Mouse (Mus musculus) neural tube, embryonic 15.5 days (tissue): Measurements from ENCODE around the gene Krt12. TPM values are rescaled to one million over a fixed set of nuclear protein-coding genes. Genes with fewer than 3 reads are reported as not detected.

ENCODE experiments used
- ATAC-seq: fragments of 200-750 bp; cut with Nextera tagmentation; 2 replicates; pipeline ENCODE4 v1.8.0; 2017; ENCODE audit warnings: mild to moderate bottlenecking, moderate TSS enrichment, moderate library complexity; ENCODE audit not compliant: low FRiP score
- H3K27ac ChIP-seq: fragments of 300-500 bp; sonication (generic); replicated peaks from 2 replicates; pipeline ENCODE4 v1.5.1; 2015; ENCODE audit warnings: mild to moderate bottlenecking, inconsistent platforms
- H3K27me3 ChIP-seq: fragments of 300-500 bp; sonication (generic); replicated peaks from 2 replicates; pipeline ENCODE4 v1.6.1; 2015; ENCODE audit warnings: inconsistent platforms
- H3K36me3 ChIP-seq: fragments of 300-500 bp; sonication (generic); 2 replicates; pipeline ENCODE4 v1.6.1; 2015; ENCODE audit warnings: inconsistent platforms
- H3K4me1 ChIP-seq: fragments of 300-500 bp; sonication (generic); 2 replicates; pipeline ENCODE4 v1.6.1; 2015; ENCODE audit warnings: inconsistent platforms
- H3K4me2 ChIP-seq: fragments of 300-500 bp; sonication (generic); 2 replicates; pipeline ENCODE4 v1.6.1; 2015; ENCODE audit warnings: inconsistent platforms, mild to moderate bottlenecking, moderate library complexity
- H3K4me3 ChIP-seq: fragments of 300-500 bp; sonication (generic); replicated peaks from 2 replicates; pipeline ENCODE4 v1.5.1; 2015; ENCODE audit warnings: mild to moderate bottlenecking, inconsistent platforms
- H3K9ac ChIP-seq: fragments of 300-500 bp; sonication (generic); replicated peaks from 2 replicates; pipeline ENCODE4 v1.6.1; 2015; ENCODE audit warnings: mild to moderate bottlenecking, inconsistent platforms
- H3K9me3 ChIP-seq: fragments of 300-500 bp; sonication (generic); replicated peaks from 2 replicates; pipeline ENCODE4 v1.6.1; 2016; ENCODE audit warnings: inconsistent platforms
- whole genome bisulfite sequencing: fragments of 180-500 bp; shearing (Covaris S2); methylation state at CpG from one replicate; pipeline ENCODE4 v1.1.7; 2015; ENCODE audit warnings: mixed read lengths; 5-methylcytosine and 5-hydroxymethylcytosine counted together
- polyA plus RNA-seq: library from polyadenylated mRNA; unstranded; fragments of >200 nt; fragmentation: Nextera tagmentation; extraction: Ambion mirVana; gene quantifications from 2 replicates; pipeline ENCODE4 v1.2.1, GENCODE M21; 2015

Krt12 gene
- polyA plus RNA-seq, 1 experiment from 2014 or later: 0.12 TPM

GRCm38 (mm10) chr11:99396661-99397060 lies 25.4 kb downstream of the Krt12 start:
- no peak overlapping the region for H3K4me3 ChIP-seq
- H3K4me1 ChIP-seq: no peaks in the 10 kb centered on the region
- no peak for ATAC-seq
- no peaks in the 10 kb centered on the region for H3K36me3 ChIP-seq
- H3K27ac ChIP-seq: no peak overlapping the region
- H3K4me2 ChIP-seq: no peak overlapping the region
- 90% methylated on average over 2 of the region's 2 CpGs for WGBS
- no peak overlapping the region for H3K9ac ChIP-seq
- H3K27me3 ChIP-seq: peaks cover 7% of the 10 kb centered on the region; the same call in 1 of the 2 replicates
- H3K9me3 ChIP-seq: no peaks in the 10 kb centered on the region

GRCm38 (mm10) chr11:99396034-99396433 lies 26.0 kb downstream of the Krt12 start:
- Histone ChIP-seq H3K36me3 (no peaks in the 10 kb centered on the region), H3K27ac (no peak overlapping the region), H3K4me1 (no peaks in the 10 kb centered on the region), H3K4me2 (no peak overlapping the region), H3K4me3 (no peak overlapping the region), H3K9ac (no peak overlapping the region), H3K27me3 (peaks cover 4% of the 10 kb centered on the region; the same call in 1 of the 2 replicates), H3K9me3 (no peaks in the 10 kb centered on the region)
- ATAC-seq: no peak
- 39% methylated on average over 3 of the region's 3 CpGs for WGBS

- H3K27ac ChIP-seq: no peak overlapping the region
- H3K4me2 ChIP-seq: no peak overlapping the region
- 87% methylated on average over 10 of the region's 10 CpGs for WGBS
- no peaks in the 10 kb centered on the region for H3K36me3 ChIP-seq
- H3K4me1 ChIP-seq: peaks cover under 1% of the 10 kb centered on the region; the same call in 1 of the 2 replicates
- H3K27me3 ChIP-seq: no peaks in the 10 kb centered on the region
- H3K9me3 ChIP-seq: no peaks in the 10 kb centered on the region
- ATAC-seq: no peak
- H3K9ac ChIP-seq: no peak overlapping the region
- no peak overlapping the region for H3K4me3 ChIP-seq
Measured at GRCm38 (mm10) chr11:99392492-99392891, 29.6 kb downstream of the Krt12 start.

- 90% methylated on average over 6 of the region's 6 CpGs for WGBS
- Histone ChIP-seq H3K27ac (no peak overlapping the region), H3K4me2 (no peak overlapping the region), H3K9ac (no peak overlapping the region), H3K36me3 (no peaks in the 10 kb centered on the region), H3K4me1 (peaks cover 11% of the 10 kb centered on the region), H3K27me3 (no peaks in the 10 kb centered on the region), H3K4me3 (no peak overlapping the region), H3K9me3 (no peaks in the 10 kb centered on the region)
- no peak for ATAC-seq
Measured at GRCm38 (mm10) chr11:99391375-99391774, 30.7 kb downstream of the Krt12 start.

GRCm38 (mm10) chr11:99390866-99391265 lies 31.2 kb downstream of the Krt12 start:
- Histone ChIP-seq H3K27ac (no peak overlapping the region), H3K4me3 (no peak overlapping the region), H3K9me3 (no peaks in the 10 kb centered on the region), H3K4me2 (no peak overlapping the region), H3K4me1 (peaks cover 11% of the 10 kb centered on the region), H3K36me3 (no peaks in the 10 kb centered on the region), H3K9ac (no peak overlapping the region), H3K27me3 (no peaks in the 10 kb centered on the region)
- no peak for ATAC-seq
- 84% methylated on average over 7 of the region's 7 CpGs for WGBS

- no peaks in the 10 kb centered on the region for H3K36me3 ChIP-seq
- no peaks in the 10 kb centered on the region for H3K27me3 ChIP-seq
- peaks cover 13% of the 10 kb centered on the region for H3K4me1 ChIP-seq
- no peak within 1 kb of the TSS for H3K4me2 ChIP-seq
- 86% methylated on average over 4 of the region's 4 CpGs for WGBS
- H3K9me3 ChIP-seq: no peaks in the 10 kb centered on the region
- no peak within 1 kb of the TSS for H3K9ac ChIP-seq
- ATAC-seq: no peak
- no peak within 1 kb of the TSS for H3K27ac ChIP-seq
- H3K4me3 ChIP-seq: no peak within 1 kb of the TSS
Measured at GRCm38 (mm10) chr11:99389264-99389663, 32.8 kb downstream of the Krt12 start, which contains the start of gene Krt10. TSS of gene Krt10 (minus strand) at chr11:99389364.

GRCm38 (mm10) chr11:99388661-99389060 lies 33.4 kb downstream of the Krt12 start:
- H3K9ac ChIP-seq: no peak overlapping the region
- H3K4me1 ChIP-seq: peaks cover 13% of the 10 kb centered on the region
- no peaks in the 10 kb centered on the region for H3K27me3 ChIP-seq
- no peak overlapping the region for H3K4me3 ChIP-seq
- no peaks in the 10 kb centered on the region for H3K9me3 ChIP-seq
- no peak overlapping the region for H3K4me2 ChIP-seq
- no peak overlapping the region for H3K27ac ChIP-seq
- WGBS: 95% methylated on average over 18 of the region's 18 CpGs
- no peaks in the 10 kb centered on the region for H3K36me3 ChIP-seq
- no peak for ATAC-seq

- Histone ChIP-seq H3K9me3 (no peaks in the 10 kb centered on the region), H3K27me3 (peaks cover 21% of the 10 kb centered on the region), H3K4me3 (peak overlapping the region; percentile 64), H3K4me1 (peaks cover 13% of the 10 kb centered on the region), H3K27ac (peak overlapping the region; percentile 96), H3K36me3 (no peaks in the 10 kb centered on the region), H3K4me2 (peak overlapping the region; percentile 69), H3K9ac (peak overlapping the region; percentile 79)
- peak; percentile 84; the same call in 1 of the 2 replicates for ATAC-seq
- 2% methylated on average over 71 of the region's 71 CpGs for WGBS
Measured at GRCm38 (mm10) chr11:99385813-99386721, 36.0 kb downstream of the Krt12 start.

- no peaks in the 10 kb centered on the region for H3K9me3 ChIP-seq
- ATAC-seq: no peak
- H3K27ac ChIP-seq: no peak overlapping the region
- peaks cover 29% of the 10 kb centered on the region for H3K27me3 ChIP-seq
- H3K36me3 ChIP-seq: no peaks in the 10 kb centered on the region
- H3K9ac ChIP-seq: no peak overlapping the region
- H3K4me2 ChIP-seq: no peak overlapping the region
- H3K4me3 ChIP-seq: no peak overlapping the region
- 12% methylated on average over 5 of the region's 5 CpGs for WGBS
- no peaks in the 10 kb centered on the region for H3K4me1 ChIP-seq
Measured at GRCm38 (mm10) chr11:99379568-99379967, 42.5 kb downstream of the Krt12 start.

GRCm38 (mm10) chr11:99374803-99375202 lies 47.3 kb downstream of the Krt12 start, which contains the start of gene Krt28:
TSS of gene Krt28 (minus strand) at chr11:99374903.
- H3K27me3 ChIP-seq: peaks cover 8% of the 10 kb centered on the region
- H3K4me1 ChIP-seq: no peaks in the 10 kb centered on the region
- H3K36me3 ChIP-seq: no peaks in the 10 kb centered on the region
- no peak within 1 kb of the TSS for H3K4me3 ChIP-seq
- no peak within 1 kb of the TSS for H3K27ac ChIP-seq
- 84% methylated on average over 13 of the region's 13 CpGs for WGBS
- no peak for ATAC-seq
- no peaks in the 10 kb centered on the region for H3K9me3 ChIP-seq
- H3K4me2 ChIP-seq: no peak within 1 kb of the TSS
- no peak within 1 kb of the TSS for H3K9ac ChIP-seq

- H3K27ac ChIP-seq: no peak overlapping the region
- peaks cover 5% of the 10 kb centered on the region; the same call in 1 of the 2 replicates for H3K27me3 ChIP-seq
- no peak overlapping the region for H3K4me3 ChIP-seq
- no peaks in the 10 kb centered on the region for H3K4me1 ChIP-seq
- H3K9ac ChIP-seq: no peak overlapping the region
- ATAC-seq: no peak
- 85% methylated on average over 8 of the region's 8 CpGs for WGBS
- no peaks in the 10 kb centered on the region for H3K9me3 ChIP-seq
- no peak overlapping the region for H3K4me2 ChIP-seq
- H3K36me3 ChIP-seq: no peaks in the 10 kb centered on the region
Measured at GRCm38 (mm10) chr11:99369853-99370451, 52.1 kb downstream of the Krt12 start.

GRCm38 (mm10) chr11:99369229-99369628 lies 52.8 kb downstream of the Krt12 start:
- no peak overlapping the region for H3K4me3 ChIP-seq
- H3K9ac ChIP-seq: no peak overlapping the region
- H3K4me1 ChIP-seq: no peaks in the 10 kb centered on the region
- no peak overlapping the region for H3K27ac ChIP-seq
- H3K9me3 ChIP-seq: no peaks in the 10 kb centered on the region
- WGBS: 12% methylated on average over 3 of the region's 3 CpGs
- no peak overlapping the region for H3K4me2 ChIP-seq
- H3K36me3 ChIP-seq: no peaks in the 10 kb centered on the region
- ATAC-seq: no peak
- peaks cover 5% of the 10 kb centered on the region; the same call in 1 of the 2 replicates for H3K27me3 ChIP-seq
